Mouse (Mus musculus): ENCODE measurements around the gene Elp5. TPM values are rescaled to one million over a fixed set of nuclear protein-coding genes. Genes with fewer than 3 reads are reported as not detected.

Gene Elp5
- total RNA-seq, 2 experiments from 2014 or later: 82.7 to 104 TPM

DNA sequence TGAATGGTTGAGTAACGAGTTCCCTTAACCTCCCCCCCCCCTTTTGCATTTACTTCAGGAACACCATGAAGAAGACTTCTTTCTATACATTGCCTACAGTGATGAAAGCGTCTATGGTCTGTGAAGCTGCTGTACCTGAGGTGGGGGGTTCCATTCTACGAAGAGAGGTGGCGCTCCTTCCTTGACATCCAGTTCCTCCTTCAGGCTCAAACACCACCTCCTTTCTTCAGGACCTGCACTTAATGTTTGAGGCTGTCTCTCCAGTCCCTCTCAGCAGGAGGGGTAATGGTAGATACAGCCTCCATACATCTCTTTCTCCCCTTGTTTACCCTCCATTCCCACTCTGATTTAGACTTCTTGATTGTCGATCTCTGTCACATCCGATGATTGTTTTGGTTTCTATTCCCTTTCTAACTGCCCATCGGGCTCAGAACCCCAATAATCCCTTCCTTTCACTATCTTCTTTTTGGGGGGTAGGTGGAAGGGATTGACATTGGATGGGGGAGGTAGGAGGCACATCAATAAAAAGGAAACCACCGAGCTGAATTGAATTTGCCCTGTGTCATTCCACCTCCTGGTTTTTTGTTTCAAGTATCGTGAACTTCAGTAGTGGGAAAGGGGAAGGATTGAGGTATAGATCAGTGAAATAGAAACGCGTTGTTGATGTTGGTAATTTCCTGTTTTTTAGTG, 12.2 kb upstream of the Elp5 start:
- ATAC-seq (replicated peaks; ENCODE audit: low FRiP score, low TSS enrichment, poor library complexity, severe bottlenecking): no peak

GRCm38 (mm10) chr11:69992932-69993331, 10.6 kb upstream of the Elp5 start:
- no peak for ATAC-seq (replicated peaks; ENCODE audit: low FRiP score, low TSS enrichment, poor library complexity, severe bottlenecking)

DNA sequence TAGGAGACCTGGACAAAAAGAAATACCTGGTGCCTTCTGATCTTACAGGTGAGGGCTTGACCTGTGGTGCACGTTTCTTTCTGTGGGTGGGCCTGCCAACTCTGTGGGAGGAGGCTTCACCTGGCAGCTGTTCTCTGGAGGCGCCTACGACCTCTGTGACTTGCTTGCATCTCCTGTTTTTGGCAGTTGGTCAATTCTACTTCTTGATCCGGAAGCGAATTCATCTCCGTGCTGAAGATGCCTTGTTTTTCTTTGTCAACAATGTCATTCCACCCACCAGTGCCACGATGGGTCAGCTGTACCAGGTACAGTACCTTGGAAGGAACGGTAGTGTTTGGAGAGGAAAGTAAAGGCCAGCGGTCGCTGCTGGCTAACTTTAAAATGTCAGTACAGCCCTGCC, 10.1 kb upstream of the Elp5 start:
- ATAC-seq (replicated peaks; ENCODE audit: low FRiP score, low TSS enrichment, poor library complexity, severe bottlenecking): no peak

DNA sequence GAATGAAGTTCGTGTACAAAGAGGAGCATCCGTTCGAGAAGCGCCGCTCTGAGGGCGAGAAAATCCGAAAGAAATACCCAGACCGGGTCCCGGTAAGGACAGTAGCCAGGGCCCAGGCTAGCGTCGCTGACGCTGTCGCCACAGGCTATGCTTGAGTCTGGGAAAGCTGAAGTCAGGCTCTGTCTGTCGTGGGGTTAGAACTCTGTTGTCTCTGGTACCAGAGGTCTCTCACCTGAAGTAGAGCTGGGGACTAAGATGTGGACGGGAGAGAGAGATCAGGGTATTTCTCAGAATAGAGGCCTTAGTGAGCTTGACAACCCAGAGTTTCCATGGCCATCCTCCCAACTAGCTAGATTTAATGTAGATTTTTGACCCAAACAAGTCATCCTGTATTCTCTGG, 9.4 kb upstream of the Elp5 start:
- ATAC-seq (replicated peaks; ENCODE audit: low FRiP score, low TSS enrichment, poor library complexity, severe bottlenecking): no peak

DNA sequence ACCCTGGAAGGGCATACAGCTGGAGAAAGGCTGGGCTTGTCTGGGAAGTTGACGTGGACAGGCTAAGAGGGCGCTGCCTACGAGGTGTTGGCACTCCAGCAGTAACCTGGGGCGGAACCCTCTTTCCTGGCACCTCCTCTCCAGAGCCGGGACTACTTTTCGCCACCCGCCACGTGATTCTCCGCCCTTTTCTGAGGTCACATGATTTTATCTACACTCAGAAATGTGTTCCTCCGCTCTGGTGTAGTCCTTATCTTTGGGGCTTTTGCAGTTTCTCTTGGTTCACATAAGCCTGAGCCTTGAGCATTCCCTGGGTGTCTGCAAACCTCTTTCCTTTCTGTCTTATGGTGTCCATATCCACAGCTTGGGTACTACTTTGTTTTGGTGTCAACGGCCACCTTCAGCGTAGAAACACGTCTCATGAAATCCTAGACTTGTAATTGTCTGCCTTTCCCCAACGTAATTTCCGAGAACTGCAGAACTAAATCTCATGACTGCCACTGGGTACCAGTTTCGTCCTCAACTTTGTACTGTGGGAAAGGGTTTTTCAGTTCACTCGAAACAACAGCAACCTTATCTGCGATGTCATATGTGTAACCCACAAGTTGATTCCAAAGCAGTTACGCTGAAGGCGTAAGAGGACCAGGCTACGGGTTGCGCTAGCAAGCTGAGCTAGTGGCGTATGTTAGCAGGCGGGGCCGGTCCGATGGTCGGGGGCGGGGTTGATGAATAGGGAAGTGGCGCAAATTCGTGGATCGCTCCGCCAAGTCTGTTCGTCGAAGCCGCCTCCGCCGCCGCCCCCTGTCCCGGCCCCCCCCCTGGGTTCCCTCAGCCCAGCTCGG, 8.8 kb upstream of the Elp5 start, which contains the start of gene Gabarap:
Gabarap (plus strand) TSS at position 294 of the 842 bp plus-strand sequence.
- ATAC-seq (replicated peaks; ENCODE audit: low FRiP score, low TSS enrichment, poor library complexity, severe bottlenecking): peak; percentile 68

- no peak for ATAC-seq (replicated peaks; ENCODE audit: low FRiP score, low TSS enrichment, poor library complexity, severe bottlenecking)
Measured at GRCm38 (mm10) chr11:69989949-69990348, 7.6 kb upstream of the Elp5 start.

- ATAC-seq (replicated peaks; ENCODE audit: low FRiP score, low TSS enrichment, poor library complexity, severe bottlenecking): no peak
Measured at GRCm38 (mm10) chr11:69984431-69984830, 2.1 kb upstream of the Elp5 start.

DNA sequence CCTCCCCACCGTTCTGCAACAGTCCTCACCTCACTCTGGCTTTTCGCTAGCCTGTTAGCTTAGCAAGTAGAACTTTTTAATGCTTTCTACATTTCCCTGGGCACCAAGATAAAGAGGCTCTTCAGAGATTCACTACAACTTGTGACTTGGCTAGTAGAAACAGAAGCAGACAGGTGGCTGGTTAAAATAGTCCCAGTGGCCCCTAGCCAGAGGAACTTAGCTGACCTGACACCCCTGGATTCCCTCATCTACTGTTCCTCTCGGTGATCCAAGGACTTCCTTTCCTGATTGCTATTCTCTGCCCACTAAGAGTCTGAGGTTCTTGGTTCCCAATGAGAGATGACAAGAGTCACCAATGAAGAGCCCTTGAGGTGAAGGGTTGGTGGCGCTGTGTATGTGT, 1.1 kb upstream of the Elp5 start:
- ATAC-seq (replicated peaks; ENCODE audit: low FRiP score, low TSS enrichment, poor library complexity, severe bottlenecking): no peak

DNA sequence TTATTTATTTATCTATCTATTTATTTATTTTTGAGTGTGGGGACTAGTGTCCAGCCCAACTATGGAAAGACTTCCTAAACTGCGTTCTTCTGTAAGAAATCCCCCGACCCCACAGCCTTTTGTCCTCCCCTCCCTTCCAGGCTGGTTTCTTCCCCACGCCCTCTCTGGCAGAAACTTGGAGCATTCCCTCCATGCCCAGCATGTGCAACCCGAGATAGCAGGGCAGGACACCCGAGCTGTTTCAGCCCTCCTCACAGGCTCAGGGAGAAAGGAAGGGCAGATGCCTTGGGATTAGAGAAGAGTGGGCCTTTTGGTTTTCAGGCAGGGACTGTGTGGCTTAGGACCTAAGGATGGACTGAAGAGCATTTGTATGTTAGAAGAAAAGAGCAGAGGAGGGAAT, 560 bp upstream of the Elp5 start:
- 0 out of 2 replicates have a peak, but pooled peaks have one; percentile 27 for ATAC-seq (replicated peaks; ENCODE audit: low FRiP score, low TSS enrichment, poor library complexity, severe bottlenecking)

DNA sequence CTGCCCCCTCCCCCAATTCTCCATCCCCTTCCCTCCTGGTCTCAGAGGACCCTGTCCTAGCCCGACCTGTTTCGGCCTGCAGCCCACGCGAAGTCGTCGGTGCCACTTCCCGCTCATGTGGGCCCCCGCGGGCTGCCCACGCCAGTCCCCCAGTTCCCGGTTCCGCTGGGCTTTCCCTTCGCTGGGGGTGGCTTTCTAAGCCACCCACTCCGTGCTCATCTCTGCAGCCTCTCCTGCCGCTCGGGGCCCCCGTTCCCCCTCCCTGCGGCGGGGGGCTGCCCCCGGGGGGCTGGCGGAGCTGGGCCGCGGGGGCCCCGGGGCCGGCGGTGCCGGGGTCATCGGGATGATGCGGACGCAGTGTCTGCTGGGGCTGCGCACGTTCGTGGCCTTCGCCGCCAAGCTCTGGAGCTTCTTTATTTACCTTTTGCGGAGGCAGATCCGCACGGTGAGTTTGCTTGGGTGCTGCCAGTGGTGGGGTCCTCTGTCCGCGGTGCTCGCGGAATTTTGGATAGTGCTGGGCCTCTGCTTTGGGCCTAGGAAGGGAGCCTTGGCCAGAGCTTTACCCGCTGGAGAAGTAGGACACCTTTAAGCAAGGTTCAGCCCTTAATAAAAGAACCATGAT, 1.1 kb downstream of the Elp5 start, which contains the start of gene Ctdnep1:
Ctdnep1 (plus strand) TSS at position 16 of the 622 bp plus-strand sequence.
- ATAC-seq (replicated peaks; ENCODE audit: low FRiP score, low TSS enrichment, poor library complexity, severe bottlenecking): no peak

DNA sequence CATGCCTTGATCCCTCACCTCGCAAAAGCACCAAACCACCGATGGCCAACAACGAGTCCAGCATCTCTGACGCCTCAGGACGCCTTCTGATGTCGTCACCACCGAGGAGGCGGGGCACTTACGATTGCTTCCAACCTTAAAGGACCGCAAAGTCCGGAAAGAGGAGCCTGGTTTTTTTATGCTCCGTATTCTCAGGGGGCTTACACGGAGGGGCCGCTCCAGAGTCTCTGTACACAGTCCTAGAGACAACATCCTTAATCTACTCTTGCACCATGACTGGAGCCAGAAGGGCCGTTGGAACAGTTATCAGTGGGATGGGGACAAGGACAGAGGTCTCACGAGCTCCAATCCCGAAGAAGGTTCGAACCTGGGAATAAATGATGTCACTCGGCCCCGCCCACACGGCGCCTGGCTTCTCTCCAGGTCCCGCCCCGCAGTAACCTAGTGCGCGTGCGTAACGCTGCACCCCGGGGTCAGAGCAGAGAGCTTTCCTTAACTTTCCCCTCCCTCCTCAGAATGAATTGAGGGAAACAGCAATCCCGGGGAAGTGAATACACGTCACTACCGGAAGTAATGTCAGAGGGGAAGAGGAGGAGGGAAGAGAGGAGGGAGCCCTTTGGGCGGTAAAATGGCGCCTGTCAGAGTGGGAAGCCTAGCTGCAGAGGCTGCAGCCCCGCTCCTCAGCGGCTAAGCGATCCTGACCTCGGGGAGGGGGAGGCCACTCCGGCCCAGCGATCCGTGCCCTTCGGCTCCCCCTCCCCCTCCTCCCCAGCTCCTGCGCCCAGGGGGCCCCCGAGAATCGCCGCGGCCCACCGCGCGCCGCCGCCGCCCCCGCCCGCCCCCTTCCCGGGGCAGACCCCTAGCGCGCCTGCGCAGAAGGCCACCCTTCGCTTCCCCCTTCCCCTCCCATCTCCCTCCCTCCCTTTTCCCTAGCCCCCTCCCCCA, 1.8 kb downstream of the Elp5 start:
- ATAC-seq (replicated peaks; ENCODE audit: low FRiP score, low TSS enrichment, poor library complexity, severe bottlenecking): peak; percentile 89

DNA sequence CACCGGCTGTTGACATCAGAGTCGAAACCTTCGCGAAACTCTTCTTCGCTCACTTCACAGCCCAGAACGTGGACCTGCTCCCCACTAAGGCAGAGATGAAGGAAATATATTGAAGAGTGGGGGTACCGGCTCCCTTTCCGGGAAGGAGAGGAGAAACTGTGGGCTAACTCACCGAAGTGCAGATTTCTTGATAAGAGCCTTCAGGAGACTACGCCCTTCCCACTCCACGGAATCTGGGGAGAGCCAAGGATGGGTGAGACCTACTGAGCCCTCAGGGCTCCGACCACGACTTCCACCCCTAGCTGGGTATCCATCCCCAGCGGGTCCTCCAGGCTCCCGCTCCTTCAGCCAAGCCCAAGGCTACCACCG, 2.5 kb downstream of the Elp5 start:
- peak; percentile 33 for ATAC-seq (replicated peaks; ENCODE audit: low FRiP score, low TSS enrichment, poor library complexity, severe bottlenecking)

- no peak for ATAC-seq (replicated peaks; ENCODE audit: low FRiP score, low TSS enrichment, poor library complexity, severe bottlenecking)
Measured at GRCm38 (mm10) chr11:69976271-69976670, 6.0 kb downstream of the Elp5 start.

- ATAC-seq (replicated peaks; ENCODE audit: low FRiP score, low TSS enrichment, poor library complexity, severe bottlenecking): no peak
Measured at GRCm38 (mm10) chr11:69974907-69975306, 7.4 kb downstream of the Elp5 start.

GRCm38 (mm10) chr11:69970775-69971174, 11.5 kb downstream of the Elp5 start:
- no peak for ATAC-seq (replicated peaks; ENCODE audit: low FRiP score, low TSS enrichment, poor library complexity, severe bottlenecking)

GRCm38 (mm10) chr11:69970222-69970621, 12.1 kb downstream of the Elp5 start:
- ATAC-seq (replicated peaks; ENCODE audit: low FRiP score, low TSS enrichment, poor library complexity, severe bottlenecking): no peak

GRCm38 (mm10) chr11:69968793-69969192, 13.5 kb downstream of the Elp5 start:
- ATAC-seq (replicated peaks; ENCODE audit: low FRiP score, low TSS enrichment, poor library complexity, severe bottlenecking): no peak

DNA sequence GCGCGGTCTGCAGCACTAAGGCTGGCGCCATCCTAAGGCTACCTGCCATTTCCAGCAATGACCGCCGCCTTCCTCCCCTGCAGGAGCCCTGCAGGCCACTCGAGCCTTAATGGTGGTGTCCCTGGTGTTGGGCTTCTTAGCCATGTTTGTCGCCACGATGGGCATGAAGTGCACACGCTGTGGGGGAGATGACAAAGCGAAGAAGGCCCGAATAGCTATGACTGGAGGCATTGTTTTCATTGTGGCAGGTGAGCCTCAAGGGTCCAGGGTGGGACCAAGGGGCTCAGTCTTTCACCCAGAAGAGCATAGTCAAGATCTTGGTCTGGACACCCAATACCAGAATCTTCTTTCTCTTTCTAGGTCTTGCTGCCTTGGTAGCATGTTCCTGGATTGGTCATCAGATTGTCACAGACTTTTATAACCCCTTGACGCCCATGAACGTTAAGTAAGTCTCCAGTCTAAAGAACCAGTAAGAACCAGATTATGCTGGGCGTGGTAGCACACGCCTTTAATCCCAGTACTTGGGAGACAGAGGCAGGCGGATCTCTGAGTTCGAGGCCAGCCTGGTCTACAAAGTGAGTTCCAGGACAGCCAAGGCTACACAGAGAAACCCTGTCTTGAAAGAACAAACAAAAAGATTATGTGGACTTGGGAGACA, 15.3 kb downstream of the Elp5 start:
- peak; percentile 19; the same call in 1 of the 2 replicates for ATAC-seq (replicated peaks; ENCODE audit: low FRiP score, low TSS enrichment, poor library complexity, severe bottlenecking)
